Mouse (Mus musculus): ENCODE measurements around the gene Gtf2f2.

DNA sequence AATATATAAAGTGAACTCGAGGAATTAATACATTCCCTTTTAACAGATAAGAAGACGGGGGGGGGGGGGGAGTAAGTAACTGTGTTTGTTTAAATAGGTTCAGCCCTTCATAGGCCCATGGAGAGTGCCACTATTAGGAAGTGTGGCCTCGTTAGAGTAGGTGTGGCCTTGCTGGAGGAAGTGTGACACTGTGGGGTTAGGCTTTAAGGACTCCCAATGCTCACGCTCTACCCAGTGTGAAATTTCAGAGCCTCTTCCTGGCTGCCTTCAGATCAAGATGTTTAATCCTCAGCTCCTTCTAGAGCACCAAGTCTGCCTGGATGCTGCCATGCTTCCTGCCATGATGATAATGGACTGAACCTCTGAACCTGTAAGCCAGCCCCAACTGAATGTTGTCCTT lies 8.9 kb downstream of the Gtf2f2 start:
- TF ChIP-seq CTCF (IDR thresholded peaks at IDR 0.05; ENCODE audit: insufficient read depth, low read depth, low read length) (no peak), POLR2A (IDR thresholded peaks at IDR 0.05; ENCODE audit: insufficient read depth, low read depth, low read length) (no peak)

Data from olfactory bulb, adult 2 months (tissue).